Mouse (Mus musculus) thymus, adult 18-20 months (tissue): ENCODE data around the gene Tsga13.

Experiments used
- DNase-seq, 2 experiments: peaks; one replicate each; pipeline ENCODE4 v3.0.0; 2022; ENCODE audit warnings: mixed read lengths in 2 of 2

Gene Tsga13

DNA sequence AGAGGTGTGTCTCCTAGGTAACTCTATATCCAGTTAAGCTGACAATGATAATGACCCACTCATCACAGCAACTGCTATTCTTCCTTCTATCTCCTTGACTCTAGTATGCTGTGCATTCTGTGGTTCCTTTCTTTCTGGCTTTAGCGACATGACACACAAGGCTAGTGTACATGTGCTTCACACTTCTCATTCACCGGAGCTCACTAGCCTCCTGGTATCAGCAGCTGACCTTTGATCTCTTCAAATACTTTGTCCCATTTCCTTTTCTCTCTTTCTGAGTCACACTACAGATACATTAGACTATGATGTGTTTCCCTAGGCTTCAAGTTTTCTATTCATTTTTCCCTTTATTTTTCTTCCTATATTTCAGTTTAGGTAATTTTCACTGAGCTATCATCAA lies 60.2 kb downstream of the Tsga13 start:
- DNase-seq, result no peak

DNA sequence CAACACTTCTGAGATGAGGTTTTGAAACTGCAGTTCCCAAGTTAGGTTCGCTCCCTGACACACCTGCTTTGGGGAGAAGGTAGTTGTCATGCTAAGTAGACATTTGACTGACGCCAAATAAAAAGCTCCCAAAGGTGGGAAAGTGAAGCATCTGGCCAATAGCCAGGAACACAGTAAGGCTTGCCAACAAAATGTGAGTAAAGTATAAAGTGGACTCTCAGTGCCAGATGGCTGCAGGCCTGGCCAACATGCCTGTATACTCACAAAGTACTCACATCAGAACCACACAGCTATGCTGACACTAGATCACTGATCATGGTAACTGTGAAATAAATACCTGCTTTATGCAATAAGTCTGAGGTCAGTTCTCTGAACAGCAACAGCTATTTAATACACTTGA lies 65.6 kb downstream of the Tsga13 start:
- DNase-seq, result no peak
